Mouse (Mus musculus): ENCODE results near the gene Rpl31.
A peak's percentile ranks its signal among the peaks of the same experiment; 100 is the strongest.

Rpl31 gene

GRCm38 (mm10) chr1:39367045-39367444 lies 597 bp upstream of the Rpl31 start:
- DNase-seq (ENCODE audit: low spot score) = no peak

GRCm38 (mm10) chr1:39368267-39368841 lies 712 bp downstream of the Rpl31 start:
- peak; percentile 34 for DNase-seq (ENCODE audit: low spot score)

GRCm38 (mm10) chr1:39370431-39370830 lies 2.8 kb downstream of the Rpl31 start:
- DNase-seq (ENCODE audit: low spot score) = no peak

- no peak for DNase-seq (ENCODE audit: low spot score)
Observed at GRCm38 (mm10) chr1:39372220-39372843, 4.7 kb downstream of the Rpl31 start.

- DNase-seq (ENCODE audit: low spot score) = no peak
Observed at GRCm38 (mm10) chr1:39373378-39373777, 5.7 kb downstream of the Rpl31 start.

GRCm38 (mm10) chr1:39374231-39374809 lies 6.7 kb downstream of the Rpl31 start:
- no peak for DNase-seq (ENCODE audit: low spot score)

- DNase-seq (ENCODE audit: low spot score) = no peak
Observed at GRCm38 (mm10) chr1:39376121-39376520, 8.5 kb downstream of the Rpl31 start.

- no peak for DNase-seq (ENCODE audit: low spot score)
Observed at GRCm38 (mm10) chr1:39376726-39377240, 9.1 kb downstream of the Rpl31 start.

- DNase-seq (ENCODE audit: low spot score) = no peak
Observed at GRCm38 (mm10) chr1:39378540-39378939, 10.9 kb downstream of the Rpl31 start.

GRCm38 (mm10) chr1:39379021-39379420 lies 11.4 kb downstream of the Rpl31 start:
- no peak for DNase-seq (ENCODE audit: low spot score)

GRCm38 (mm10) chr1:39381017-39381416 lies 13.4 kb downstream of the Rpl31 start:
- no peak for DNase-seq (ENCODE audit: low spot score)

GRCm38 (mm10) chr1:39384914-39385313 lies 17.3 kb downstream of the Rpl31 start:
- no peak for DNase-seq (ENCODE audit: low spot score)

- no peak for DNase-seq (ENCODE audit: low spot score)
Observed at GRCm38 (mm10) chr1:39386456-39386855, 18.8 kb downstream of the Rpl31 start.

GRCm38 (mm10) chr1:39387497-39387896 lies 19.9 kb downstream of the Rpl31 start:
- no peak for DNase-seq (ENCODE audit: low spot score)

- no peak for DNase-seq (ENCODE audit: low spot score)
Observed at GRCm38 (mm10) chr1:39388163-39388562, 20.5 kb downstream of the Rpl31 start.

GRCm38 (mm10) chr1:39389338-39389737 lies 21.7 kb downstream of the Rpl31 start:
- no peak for DNase-seq (ENCODE audit: low spot score)

GRCm38 (mm10) chr1:39391652-39392051 lies 24.0 kb downstream of the Rpl31 start:
- DNase-seq (ENCODE audit: low spot score) = no peak

- peak; percentile 45 for DNase-seq (ENCODE audit: low spot score)
Observed at GRCm38 (mm10) chr1:39392189-39392588, 24.5 kb downstream of the Rpl31 start.

GRCm38 (mm10) chr1:39393217-39393867 lies 25.7 kb downstream of the Rpl31 start:
- DNase-seq (ENCODE audit: low spot score) = no peak

- peak; percentile 74 for DNase-seq (ENCODE audit: low spot score)
Observed at GRCm38 (mm10) chr1:39394096-39394495, 26.5 kb downstream of the Rpl31 start.

GRCm38 (mm10) chr1:39394650-39395049 lies 27.0 kb downstream of the Rpl31 start:
- no peak for DNase-seq (ENCODE audit: low spot score)

- no peak for DNase-seq (ENCODE audit: low spot score)
Observed at GRCm38 (mm10) chr1:39396347-39396746, 28.7 kb downstream of the Rpl31 start.

GRCm38 (mm10) chr1:39398284-39398683 lies 30.6 kb downstream of the Rpl31 start:
- DNase-seq (ENCODE audit: low spot score) = no peak
